Mouse (Mus musculus) heart, embryonic 12.5 days (tissue): ENCODE measurements around the gene Wdr37. TPM values are rescaled to one million over a fixed set of nuclear protein-coding genes. Genes with fewer than 3 reads are reported as not detected.
"Not testable (repeated sequence)": the region's sequence is repeated elsewhere in the genome, so short reads cannot be mapped to it uniquely, and the experiment has no call there.

ENCODE experiments used
- ATAC-seq: fragments of 200-750 bp; cut with Nextera tagmentation; 2 replicates; pipeline ENCODE4 v1.8.0; 2017; ENCODE audit warnings: moderate TSS enrichment, moderate library complexity; ENCODE audit not compliant: insufficient number of reproducible peaks, low FRiP score
- H3K27ac ChIP-seq: fragments of 300-500 bp; sonication (generic); 2 replicates; pipeline ENCODE4 v1.5.1; 2016; ENCODE audit warnings: mild to moderate bottlenecking, moderate library complexity; ENCODE audit not compliant: poor library complexity, severe bottlenecking
- H3K27me3 ChIP-seq: fragments of 300-500 bp; sonication (generic); replicated peaks from 2 replicates; pipeline ENCODE4 v1.6.1; 2016; ENCODE audit warnings: mild to moderate bottlenecking, moderate library complexity
- H3K36me3 ChIP-seq: fragments of 300-500 bp; sonication (generic); 2 replicates; pipeline ENCODE4 v1.6.1; 2016; ENCODE audit warnings: mild to moderate bottlenecking, moderate library complexity
- H3K4me1 ChIP-seq: fragments of 300-500 bp; sonication (generic); replicated peaks from 2 replicates; pipeline ENCODE4 v1.6.1; 2016; ENCODE audit warnings: mild to moderate bottlenecking
- H3K4me2 ChIP-seq: fragments of 300-500 bp; sonication (generic); 2 replicates; pipeline ENCODE4 v1.6.1; 2016; ENCODE audit warnings: mild to moderate bottlenecking, moderate library complexity
- H3K4me3 ChIP-seq: fragments of 300-500 bp; sonication (generic); 2 replicates; pipeline ENCODE4 v1.5.1; 2016; ENCODE audit warnings: mild to moderate bottlenecking
- H3K9ac ChIP-seq: fragments of 300-500 bp; sonication (generic); 2 replicates; pipeline ENCODE4 v1.6.1; 2016; ENCODE audit warnings: mild to moderate bottlenecking, moderate library complexity
- H3K9me3 ChIP-seq: fragments of 300-500 bp; sonication (generic); replicated peaks from 2 replicates; pipeline ENCODE4 v1.6.1; 2016; ENCODE audit warnings: mild to moderate bottlenecking, moderate library complexity
- WGBS: fragments of 180-500 bp; shearing (Covaris S2); methylation state at CpG from one replicate; pipeline ENCODE4 v1.1.7; 2016; 5-methylcytosine and 5-hydroxymethylcytosine counted together
- polyA plus RNA-seq: library from polyadenylated mRNA; unstranded; fragments of >200 nt; fragmentation: Nextera tagmentation; extraction: Ambion mirVana; gene quantifications from 2 replicates; pipeline ENCODE4 v1.2.1, GENCODE M21; 2016

Gene Wdr37
- polyA plus RNA-seq, 1 experiment from 2014 or later, result 24.2 TPM

DNA sequence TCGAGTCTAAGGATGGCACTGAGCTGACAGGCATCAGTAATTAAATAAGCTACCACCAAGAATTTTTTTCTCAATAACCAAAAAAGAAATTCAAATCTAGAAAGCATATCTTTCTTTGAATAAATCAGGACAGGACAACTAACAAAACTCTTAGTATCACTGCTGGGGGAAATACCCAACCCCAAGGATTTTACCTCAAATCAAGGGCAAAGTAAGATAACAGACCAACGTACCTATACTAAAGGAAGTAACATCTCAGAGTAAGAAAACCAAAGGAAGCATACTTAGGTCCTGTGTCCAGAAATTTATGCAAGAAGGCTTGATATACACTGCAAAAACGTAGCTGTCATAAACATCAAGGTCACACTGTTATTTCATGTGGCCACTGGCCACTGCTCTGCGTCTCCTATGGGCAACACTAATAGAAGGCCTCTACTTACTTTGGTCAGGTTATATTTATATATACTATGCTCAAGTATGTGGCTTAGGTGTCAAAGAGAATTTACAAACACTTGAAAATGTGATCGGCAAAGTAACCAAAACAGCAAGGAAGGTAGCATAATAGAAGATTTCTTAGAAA, 2.0 kb downstream of the Wdr37 start:
- H3K9ac ChIP-seq, result peak overlapping the region; percentile 91
- no peak for ATAC-seq
- H3K4me3 ChIP-seq, result peak overlapping the region; percentile 96
- H3K4me1 ChIP-seq, result peaks cover 6% of the 10 kb centered on the region
- H3K27me3 ChIP-seq, result no peaks in the 10 kb centered on the region
- peaks cover 13% of the 10 kb centered on the region for H3K36me3 ChIP-seq
- 67% methylated on average over 5 of the region's 5 CpGs for WGBS
- H3K4me2 ChIP-seq, result peak overlapping the region; percentile 85
- H3K9me3 ChIP-seq, result no peaks in the 10 kb centered on the region
- no peak overlapping the region for H3K27ac ChIP-seq

GRCm38 (mm10) chr13:8866612-8867011, 5.1 kb downstream of the Wdr37 start:
- H3K4me3 ChIP-seq, result no peak overlapping the region
- no peak overlapping the region for H3K27ac ChIP-seq
- WGBS, result 92% methylated on average over 7 of the region's 7 CpGs

DNA sequence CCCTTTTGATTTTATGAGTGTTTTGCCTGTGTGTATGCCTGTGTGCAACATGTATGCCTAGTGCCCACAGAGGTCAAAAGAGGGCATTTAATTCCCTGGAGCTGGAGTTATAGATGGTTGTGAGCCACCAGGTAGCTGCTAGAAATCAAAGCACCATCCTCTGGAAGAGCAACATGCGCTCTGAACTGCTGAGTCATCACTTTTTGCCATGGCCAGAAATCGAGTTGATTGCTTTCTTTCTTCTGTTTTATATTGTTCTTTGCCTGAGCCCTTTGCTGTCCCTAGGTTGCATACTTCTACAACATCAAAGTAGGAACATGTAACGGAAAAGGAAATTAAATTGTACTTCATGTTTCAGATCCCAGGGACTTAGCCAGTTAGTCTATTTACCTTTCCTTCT, 6.7 kb downstream of the Wdr37 start:
- H3K9ac ChIP-seq, result no peak overlapping the region
- WGBS, result 82% methylated on average over 3 of the region's 3 CpGs
- H3K4me2 ChIP-seq, result no peak overlapping the region
- H3K27me3 ChIP-seq, result no peaks in the 10 kb centered on the region
- no peaks in the 10 kb centered on the region for H3K9me3 ChIP-seq
- H3K27ac ChIP-seq, result no peak overlapping the region
- no peak overlapping the region for H3K4me3 ChIP-seq
- no peak for ATAC-seq
- H3K36me3 ChIP-seq, result peaks cover 25% of the 10 kb centered on the region
- H3K4me1 ChIP-seq, result peaks cover 6% of the 10 kb centered on the region

More at GRCm38 (mm10) chr13:8866612-8867011, 5.1 kb downstream of the Wdr37 start:
- Histone ChIP-seq H3K9ac (no peak overlapping the region), H3K36me3 (peaks cover 17% of the 10 kb centered on the region), H3K27me3 (no peaks in the 10 kb centered on the region), H3K9me3 (no peaks in the 10 kb centered on the region), H3K4me1 (peaks cover 6% of the 10 kb centered on the region), H3K4me2 (no peak overlapping the region)
- ATAC-seq, result no peak

- peaks cover 4% of the 10 kb centered on the region for H3K4me1 ChIP-seq
- no peak overlapping the region for H3K27ac ChIP-seq
- H3K9ac ChIP-seq, result no peak overlapping the region
- WGBS, result 83% methylated on average over 9 of the region's 9 CpGs
- no peak overlapping the region for H3K4me3 ChIP-seq
- no peak overlapping the region for H3K4me2 ChIP-seq
- H3K27me3 ChIP-seq, result no peaks in the 10 kb centered on the region
- H3K9me3 ChIP-seq, result no peaks in the 10 kb centered on the region
- peaks cover 25% of the 10 kb centered on the region for H3K36me3 ChIP-seq
- no peak for ATAC-seq
These were observed 10.8 kb downstream of the Wdr37 start for GRCm38 (mm10) chr13:8860861-8861260.

- 50% methylated on average over 6 of the region's 6 CpGs for WGBS
- ATAC-seq, result no peak
- H3K4me1 ChIP-seq, result peaks cover 4% of the 10 kb centered on the region
- peaks cover 38% of the 10 kb centered on the region for H3K36me3 ChIP-seq
- H3K4me3 ChIP-seq, result no peak overlapping the region
- 0 out of 2 replicates have a peak overlapping the region, but pooled peaks have one; percentile 12 for H3K27ac ChIP-seq
- no peak overlapping the region for H3K4me2 ChIP-seq
- H3K9ac ChIP-seq, result no peak overlapping the region
- H3K27me3 ChIP-seq, result no peaks in the 10 kb centered on the region
- no peaks in the 10 kb centered on the region for H3K9me3 ChIP-seq
These were observed 13.3 kb downstream of the Wdr37 start for GRCm38 (mm10) chr13:8858453-8858852.

DNA sequence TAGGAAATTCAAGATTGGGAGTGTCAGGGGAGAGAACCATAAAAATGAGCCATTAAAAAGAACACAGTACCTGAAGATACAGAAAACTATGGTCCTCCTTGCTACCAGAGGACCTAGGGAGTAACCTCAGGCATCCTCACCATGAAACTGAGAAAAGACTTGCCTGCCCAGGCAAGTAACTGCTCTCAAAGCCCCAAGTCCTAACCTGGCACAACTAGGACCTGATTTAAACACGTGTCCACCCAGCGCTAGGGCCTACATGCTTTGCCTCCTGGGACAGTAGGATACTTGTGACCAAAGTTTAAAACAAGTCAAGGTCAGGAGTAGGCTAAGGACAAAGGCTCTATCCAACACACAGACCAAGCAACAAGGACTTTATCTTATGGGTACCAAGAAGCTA, 16.9 kb downstream of the Wdr37 start:
- Histone ChIP-seq H3K4me2 (no peak overlapping the region), H3K4me3 (no peak overlapping the region), H3K27me3 (no peaks in the 10 kb centered on the region), H3K27ac (no peak overlapping the region), H3K36me3 (peaks cover 28% of the 10 kb centered on the region), H3K9ac (no peak overlapping the region), H3K9me3 (no peaks in the 10 kb centered on the region), H3K4me1 (peaks cover 4% of the 10 kb centered on the region)
- ATAC-seq, result no peak
- 87% methylated on average over 2 of the region's 2 CpGs for WGBS

DNA sequence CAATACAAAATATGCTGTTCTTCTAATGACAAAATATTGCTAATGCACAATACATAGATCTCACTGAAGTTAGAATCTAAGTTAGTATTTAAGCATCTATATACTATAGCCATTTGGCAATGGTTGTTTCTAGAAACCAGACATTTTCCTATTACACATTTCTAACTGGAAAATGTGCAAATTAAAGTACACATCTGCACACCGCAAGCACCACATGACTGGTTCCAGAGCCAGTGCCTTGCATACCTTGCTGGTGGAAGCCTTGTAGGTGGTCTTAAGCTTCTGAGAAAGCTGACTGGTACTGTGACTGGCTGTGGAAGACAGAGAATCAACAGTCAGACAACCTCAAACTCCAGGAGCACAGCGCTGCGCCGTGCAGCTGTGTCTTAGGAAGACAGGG, 18.3 kb downstream of the Wdr37 start:
- peaks cover 34% of the 10 kb centered on the region for H3K36me3 ChIP-seq
- H3K27ac ChIP-seq, result no peak overlapping the region
- no peak overlapping the region for H3K4me3 ChIP-seq
- H3K9me3 ChIP-seq, result no peaks in the 10 kb centered on the region
- no peak for ATAC-seq
- no peaks in the 10 kb centered on the region for H3K27me3 ChIP-seq
- H3K9ac ChIP-seq, result no peak overlapping the region
- 97% methylated on average over 4 of the region's 4 CpGs for WGBS
- H3K4me1 ChIP-seq, result peaks cover 1% of the 10 kb centered on the region
- H3K4me2 ChIP-seq, result no peak overlapping the region

DNA sequence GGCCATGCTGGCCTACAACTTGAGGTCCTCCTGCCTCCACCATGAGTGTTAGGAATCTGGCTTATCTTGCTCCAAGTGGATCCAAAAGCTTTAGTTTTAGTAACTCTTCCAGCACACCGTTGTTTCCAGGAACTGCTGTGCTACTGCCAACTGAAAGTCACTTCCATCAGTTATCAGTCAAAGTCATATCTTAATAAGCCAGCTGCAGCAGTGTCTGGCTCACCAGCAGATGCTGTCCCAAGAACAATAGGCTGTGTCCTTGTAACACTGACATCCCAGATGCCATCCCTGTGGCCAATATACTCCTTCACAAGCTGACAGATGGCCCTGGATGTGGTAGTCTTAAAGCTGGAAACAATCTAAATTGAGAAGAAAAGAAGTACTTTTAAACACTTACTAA, 22.4 kb downstream of the Wdr37 start:
- H3K4me1 ChIP-seq, result no peaks in the 10 kb centered on the region
- no peak for ATAC-seq
- no peak overlapping the region for H3K4me3 ChIP-seq
- H3K27me3 ChIP-seq, result no peaks in the 10 kb centered on the region
- H3K27ac ChIP-seq, result no peak overlapping the region
- H3K36me3 ChIP-seq, result peaks cover 44% of the 10 kb centered on the region
- WGBS, result 28% methylated on average over 1 of the region's 1 CpGs
- H3K9me3 ChIP-seq, result no peaks in the 10 kb centered on the region
- H3K4me2 ChIP-seq, result no peak overlapping the region
- no peak overlapping the region for H3K9ac ChIP-seq

- Histone ChIP-seq H3K4me2 (no peak overlapping the region), H3K4me1 (no peaks in the 10 kb centered on the region), H3K27me3 (no peaks in the 10 kb centered on the region), H3K9me3 (no peaks in the 10 kb centered on the region), H3K9ac (no peak overlapping the region), H3K4me3 (no peak overlapping the region), H3K36me3 (peaks cover 46% of the 10 kb centered on the region), H3K27ac (no peak overlapping the region)
- no peak for ATAC-seq
- WGBS, result 61% methylated on average over 2 of the region's 2 CpGs
These were observed 24.0 kb downstream of the Wdr37 start for GRCm38 (mm10) chr13:8847702-8848101.

- WGBS, result 80% methylated on average over 3 of the region's 3 CpGs
- Histone ChIP-seq H3K9ac (no peak overlapping the region), H3K36me3 (peaks cover 70% of the 10 kb centered on the region), H3K4me2 (no peak overlapping the region), H3K4me1 (no peaks in the 10 kb centered on the region), H3K27ac (no peak overlapping the region), H3K9me3 (no peaks in the 10 kb centered on the region), H3K4me3 (no peak overlapping the region), H3K27me3 (no peaks in the 10 kb centered on the region)
- ATAC-seq, result no peak
These were observed 29.4 kb downstream of the Wdr37 start for GRCm38 (mm10) chr13:8842273-8842672.

- not testable (repeated sequence) for H3K4me3 ChIP-seq, H3K9me3 ChIP-seq, H3K4me2 ChIP-seq, H3K9ac ChIP-seq, H3K27me3 ChIP-seq, H3K27ac ChIP-seq, H3K4me1 ChIP-seq, ATAC-seq
- peaks cover 67% of the 10 kb centered on the region for H3K36me3 ChIP-seq
- WGBS, result 94% methylated on average over 7 of the region's 7 CpGs
These were observed 29.9 kb downstream of the Wdr37 start for GRCm38 (mm10) chr13:8841846-8842245.

DNA sequence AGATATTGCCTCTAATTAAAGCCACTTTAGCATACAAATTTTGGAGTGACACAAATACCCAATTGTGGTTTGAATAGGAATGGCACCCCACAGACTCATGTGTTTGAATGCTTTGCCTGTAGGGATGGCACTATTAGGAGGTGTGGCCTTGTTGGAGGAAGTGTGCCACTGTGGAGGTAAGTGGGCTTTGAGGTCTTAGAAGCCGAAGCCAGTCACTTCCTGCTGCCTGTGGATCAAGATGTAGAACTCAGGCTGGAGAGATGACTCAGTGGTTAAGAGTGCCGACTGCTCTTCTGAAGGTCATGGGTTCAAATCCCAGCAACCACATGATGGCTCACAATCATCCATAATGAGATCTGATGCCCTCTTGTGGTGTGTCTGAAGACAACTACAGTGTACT, 30.8 kb downstream of the Wdr37 start:
- Histone ChIP-seq H3K4me3 (no peak overlapping the region), H3K9ac (no peak overlapping the region), H3K27ac (0 out of 2 replicates have a peak overlapping the region, but pooled peaks have one; percentile 23), H3K4me1 (no peaks in the 10 kb centered on the region), H3K36me3 (peaks cover 67% of the 10 kb centered on the region), H3K4me2 (no peak overlapping the region), H3K27me3 (no peaks in the 10 kb centered on the region), H3K9me3 (no peaks in the 10 kb centered on the region)
- 72% methylated on average over 2 of the region's 2 CpGs for WGBS
- no peak for ATAC-seq
